Mouse (Mus musculus): ENCODE data around the gene Grm2. TPM values are rescaled to one million over a fixed set of nuclear protein-coding genes. Genes with fewer than 3 reads are reported as not detected.
A peak's percentile ranks its signal among the peaks of the same experiment; 100 is the strongest.

Gene Grm2
- polyA plus RNA-seq, 1 experiment from 2014 or later = 5.8 TPM

DNA sequence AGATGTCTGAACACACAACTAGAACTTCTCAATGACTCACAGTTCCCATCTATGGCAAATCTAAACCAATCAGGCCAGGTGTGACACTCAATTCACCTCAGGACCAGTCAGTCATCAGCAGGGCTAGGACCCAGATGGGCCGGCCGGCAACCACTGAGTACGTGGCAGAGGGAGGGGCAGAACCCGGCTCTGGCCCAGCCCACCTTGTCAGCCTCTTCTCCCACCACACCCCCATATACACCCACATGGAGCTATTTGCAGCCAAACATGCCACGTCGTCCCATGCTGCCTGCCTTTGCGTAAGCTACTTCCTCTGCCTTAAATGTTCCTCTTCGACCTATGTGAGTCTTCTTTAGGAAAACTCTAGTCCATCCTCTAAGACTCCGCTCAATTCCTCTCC is 20.1 kb upstream of the Grm2 start:
- H3K36me3 ChIP-seq (replicated peaks) = peaks cover 61% of the 10 kb centered on the region
- no peaks in the 10 kb centered on the region for H3K27me3 ChIP-seq (replicated peaks; ENCODE audit: low read depth, poor library complexity, severe bottlenecking)
- no peak overlapping the region for H3K27ac ChIP-seq (replicated peaks)

DNA sequence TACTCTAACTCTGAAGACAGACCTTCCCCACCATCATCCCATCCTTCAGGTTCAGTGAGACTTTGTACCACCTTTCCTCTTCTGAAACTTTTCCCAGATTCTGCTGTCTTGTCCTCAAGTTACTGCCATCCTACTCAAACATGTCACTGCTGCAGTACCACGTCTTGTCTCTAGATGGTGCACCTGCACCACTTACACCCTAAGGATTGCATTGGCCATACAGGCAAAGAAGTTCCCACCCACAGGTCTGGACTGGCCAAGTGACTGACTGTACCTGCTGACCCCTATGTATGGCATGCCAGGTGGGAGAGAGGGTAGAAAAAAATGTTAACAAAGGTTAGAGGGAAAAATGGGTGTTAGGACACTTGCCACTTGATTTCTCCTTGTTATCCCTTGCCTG is 19.6 kb upstream of the Grm2 start:
- 1% methylated on average over 1 of the region's 1 CpGs for WGBS
- DNase-seq (ENCODE audit: low spot score) = peak; percentile 78
- peaks cover 57% of the 10 kb centered on the region for H3K36me3 ChIP-seq (replicated peaks)

More for the DNA sequence above, 20.1 kb upstream of the Grm2 start:
- Histone ChIP-seq H3K9me3 (no peaks in the 10 kb centered on the region), H3K4me1 (no peaks in the 10 kb centered on the region), H3K4me3 (no peak overlapping the region)
- DNase-seq (ENCODE audit: low spot score) = no peak
- WGBS = 80% methylated on average over 9 of the region's 9 CpGs

DNA sequence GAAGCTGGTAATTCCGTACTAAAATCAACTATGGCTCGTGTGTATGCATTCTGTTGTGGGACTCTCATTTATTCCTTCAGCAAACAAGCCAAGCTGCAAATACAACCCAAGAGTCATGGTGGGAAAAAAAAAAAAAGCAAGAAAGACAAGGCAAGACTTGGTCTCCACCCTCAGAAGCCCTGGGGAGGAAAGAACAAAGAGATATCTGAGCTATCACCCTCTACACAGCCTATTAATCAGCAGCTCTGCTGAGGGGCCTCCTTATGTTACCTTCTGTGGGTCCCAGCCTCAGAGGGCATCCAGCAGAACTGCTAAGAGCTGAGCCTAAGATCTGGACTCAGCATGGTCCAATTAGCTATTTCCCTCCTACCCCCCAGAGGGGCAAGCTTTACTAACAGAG is 18.0 kb upstream of the Grm2 start:
- H3K27me3 ChIP-seq (replicated peaks; ENCODE audit: low read depth, poor library complexity, severe bottlenecking) = no peaks in the 10 kb centered on the region
- H3K27ac ChIP-seq (replicated peaks) = no peak overlapping the region
- H3K36me3 ChIP-seq (replicated peaks) = peaks cover 55% of the 10 kb centered on the region
- no peak overlapping the region for H3K4me3 ChIP-seq
- 93% methylated on average over 2 of the region's 2 CpGs for WGBS
- H3K4me1 ChIP-seq = no peaks in the 10 kb centered on the region
- H3K9me3 ChIP-seq = no peaks in the 10 kb centered on the region
- no peak for DNase-seq (ENCODE audit: low spot score)

More for the DNA sequence above, 19.6 kb upstream of the Grm2 start:
- Histone ChIP-seq H3K27ac (replicated peaks) (no peak overlapping the region), H3K4me3 (no peak overlapping the region), H3K4me1 (no peaks in the 10 kb centered on the region), H3K9me3 (no peaks in the 10 kb centered on the region), H3K27me3 (replicated peaks; ENCODE audit: low read depth, poor library complexity, severe bottlenecking) (no peaks in the 10 kb centered on the region)

DNA sequence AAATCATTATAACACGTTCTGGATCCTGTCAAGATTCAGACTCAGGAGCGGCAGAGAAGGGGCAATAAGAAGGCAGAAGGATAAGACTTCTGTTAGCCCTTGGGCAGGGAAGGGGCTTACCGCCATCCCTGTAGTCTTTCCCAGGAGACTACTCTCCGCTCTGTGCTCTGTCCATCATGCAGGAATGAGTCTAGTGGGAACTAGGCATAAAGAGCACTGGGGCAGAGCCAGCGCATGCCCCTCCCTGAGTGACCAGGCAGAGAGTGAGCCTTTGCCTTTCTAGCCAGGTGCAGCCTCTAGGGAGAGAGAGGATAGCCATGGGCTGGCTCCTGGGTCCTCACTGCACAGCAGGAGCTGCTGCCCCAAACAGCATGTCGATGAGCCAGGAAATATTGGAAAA is 9.0 kb upstream of the Grm2 start:
- Histone ChIP-seq H3K4me1 (peaks cover 15% of the 10 kb centered on the region), H3K27me3 (replicated peaks; ENCODE audit: low read depth, poor library complexity, severe bottlenecking) (no peaks in the 10 kb centered on the region), H3K36me3 (replicated peaks) (peaks cover 80% of the 10 kb centered on the region), H3K27ac (replicated peaks) (no peak overlapping the region), H3K4me3 (no peak overlapping the region), H3K9me3 (no peaks in the 10 kb centered on the region)
- WGBS = 86% methylated on average over 6 of the region's 6 CpGs
- no peak for DNase-seq (ENCODE audit: low spot score)

DNA sequence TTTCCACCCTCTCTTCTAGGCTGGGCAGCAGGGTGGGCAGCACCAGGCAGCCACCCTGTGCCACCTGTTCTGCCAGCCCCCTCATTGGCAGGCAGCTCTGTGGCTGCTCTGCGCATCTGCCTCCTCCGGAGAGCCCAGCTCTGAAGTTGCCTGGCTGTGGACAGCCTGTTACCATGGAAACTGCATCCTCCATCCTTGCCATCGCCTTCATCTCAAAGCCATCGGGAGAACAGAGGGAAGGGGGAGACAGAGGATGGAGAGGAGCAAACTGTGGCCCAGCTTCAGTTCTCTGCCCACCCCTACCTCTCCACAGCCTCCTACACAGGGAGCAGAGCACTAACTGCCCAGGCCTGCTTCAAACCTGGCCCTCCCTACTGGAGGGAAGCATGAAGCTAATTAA is 8.6 kb upstream of the Grm2 start:
- Histone ChIP-seq H3K9me3 (no peaks in the 10 kb centered on the region), H3K27ac (replicated peaks) (no peak overlapping the region), H3K27me3 (replicated peaks; ENCODE audit: low read depth, poor library complexity, severe bottlenecking) (no peaks in the 10 kb centered on the region), H3K4me3 (no peak overlapping the region), H3K4me1 (peaks cover 18% of the 10 kb centered on the region), H3K36me3 (replicated peaks) (peaks cover 77% of the 10 kb centered on the region)
- no peak for DNase-seq (ENCODE audit: low spot score)
- WGBS = 78% methylated on average over 4 of the region's 4 CpGs

DNA sequence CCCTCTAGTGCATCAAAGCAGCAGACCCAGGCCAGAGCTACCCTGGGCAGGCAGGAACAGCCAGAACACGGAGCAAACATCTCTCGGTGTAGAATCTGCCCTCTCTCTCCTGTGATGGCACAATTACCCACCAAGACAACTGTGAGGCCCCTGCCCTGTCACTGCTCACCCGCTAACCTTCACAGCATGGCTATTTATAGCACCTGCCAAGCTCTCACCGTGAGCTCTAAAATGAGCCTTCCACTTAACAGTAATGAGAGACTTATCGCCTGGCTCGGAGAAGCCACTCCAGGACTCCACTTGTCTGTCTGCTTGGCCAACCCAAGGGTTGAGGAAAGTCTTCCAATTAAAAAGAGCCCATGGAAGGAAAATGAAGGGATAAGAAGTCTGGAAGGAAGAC is 7.3 kb upstream of the Grm2 start:
- 82% methylated on average over 6 of the region's 6 CpGs for WGBS
- no peak overlapping the region for H3K27ac ChIP-seq (replicated peaks)
- H3K4me3 ChIP-seq = no peak overlapping the region
- peaks cover 25% of the 10 kb centered on the region for H3K4me1 ChIP-seq
- H3K36me3 ChIP-seq (replicated peaks) = peaks cover 77% of the 10 kb centered on the region
- H3K9me3 ChIP-seq = no peaks in the 10 kb centered on the region
- H3K27me3 ChIP-seq (replicated peaks; ENCODE audit: low read depth, poor library complexity, severe bottlenecking) = no peaks in the 10 kb centered on the region; the same call in 1 of the 2 replicates
- DNase-seq (ENCODE audit: low spot score) = no peak

DNA sequence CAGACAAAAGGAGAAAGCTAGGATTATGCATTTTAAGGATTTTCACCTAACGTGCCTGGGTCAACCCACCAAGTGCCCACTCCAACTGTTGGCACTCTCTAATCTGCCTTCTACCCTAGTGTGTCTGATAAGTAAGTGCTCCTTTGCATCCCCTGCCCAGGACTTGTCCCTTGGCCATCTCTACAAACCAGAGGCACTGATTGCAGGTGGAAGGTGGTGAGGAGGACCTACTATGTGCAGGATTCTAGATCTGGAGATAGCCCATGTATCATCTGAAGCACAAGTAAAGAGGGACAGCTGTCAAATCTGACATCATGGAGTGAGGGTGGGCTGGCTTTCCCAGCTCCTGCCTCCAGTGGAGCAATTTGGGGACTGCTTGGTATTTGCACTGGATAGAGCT is 4.1 kb upstream of the Grm2 start:
- Histone ChIP-seq H3K4me1 (peaks cover 43% of the 10 kb centered on the region), H3K4me3 (no peak overlapping the region)
- DNase-seq (ENCODE audit: low spot score) = no peak

DNA sequence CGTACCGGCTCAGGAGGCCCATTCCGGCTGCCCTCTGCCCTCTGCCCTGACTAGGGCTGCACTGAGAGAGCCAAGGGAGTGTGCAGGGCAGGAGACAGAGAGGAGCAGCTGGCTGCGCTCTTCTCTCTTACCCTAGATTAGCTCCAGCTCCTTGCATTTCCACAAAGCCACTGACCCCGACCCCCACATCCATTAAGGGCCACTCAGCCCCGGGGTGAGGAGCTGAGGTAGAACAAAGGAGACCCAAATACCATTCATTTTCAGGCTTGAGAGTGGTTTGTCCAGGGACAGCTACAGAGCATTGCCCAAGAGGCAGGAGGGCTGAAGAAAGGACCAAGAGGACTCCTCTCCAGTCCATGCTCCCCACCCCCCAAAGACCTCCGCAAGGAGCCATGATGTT is 3.6 kb upstream of the Grm2 start:
- Histone ChIP-seq H3K36me3 (replicated peaks) (peaks cover 51% of the 10 kb centered on the region), H3K4me1 (peaks cover 43% of the 10 kb centered on the region), H3K9me3 (no peaks in the 10 kb centered on the region), H3K27ac (replicated peaks) (no peak overlapping the region), H3K4me3 (no peak overlapping the region), H3K27me3 (replicated peaks; ENCODE audit: low read depth, poor library complexity, severe bottlenecking) (peaks cover 33% of the 10 kb centered on the region)
- DNase-seq (ENCODE audit: low spot score) = peak; percentile 21
- 29% methylated on average over 7 of the region's 7 CpGs for WGBS

More for the DNA sequence above, 4.1 kb upstream of the Grm2 start:
- peaks cover 56% of the 10 kb centered on the region for H3K36me3 ChIP-seq (replicated peaks)
- H3K9me3 ChIP-seq = no peaks in the 10 kb centered on the region
- H3K27ac ChIP-seq (replicated peaks) = no peak overlapping the region
- H3K27me3 ChIP-seq (replicated peaks; ENCODE audit: low read depth, poor library complexity, severe bottlenecking) = peaks cover 28% of the 10 kb centered on the region
- WGBS = 63% methylated on average over 1 of the region's 1 CpGs

DNA sequence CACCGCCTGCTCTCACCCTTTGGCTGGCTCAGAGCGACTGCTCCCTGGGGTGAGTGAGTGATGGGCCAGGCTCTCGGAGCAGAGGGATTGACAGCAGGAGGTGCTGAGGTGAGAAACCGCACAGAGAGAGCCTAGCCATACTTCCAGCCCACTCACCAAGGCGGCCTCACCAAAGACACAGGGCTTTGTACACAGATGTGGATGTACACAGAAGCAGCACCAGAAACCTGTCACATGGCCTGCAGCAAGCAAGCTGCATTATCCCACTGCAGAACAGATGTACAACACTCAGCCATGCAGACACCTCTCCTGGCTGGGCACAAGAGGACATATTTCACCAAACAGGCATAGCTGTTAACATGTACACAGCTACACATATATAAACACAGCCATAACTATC is 1.7 kb upstream of the Grm2 start:
- Histone ChIP-seq H3K4me3 (no peak overlapping the region), H3K9me3 (no peaks in the 10 kb centered on the region), H3K27me3 (replicated peaks; ENCODE audit: low read depth, poor library complexity, severe bottlenecking) (peaks cover 45% of the 10 kb centered on the region), H3K36me3 (replicated peaks) (peaks cover 43% of the 10 kb centered on the region), H3K27ac (replicated peaks) (no peak overlapping the region), H3K4me1 (peaks cover 43% of the 10 kb centered on the region)
- WGBS = 44% methylated on average over 5 of the region's 5 CpGs
- DNase-seq (ENCODE audit: low spot score) = no peak

DNA sequence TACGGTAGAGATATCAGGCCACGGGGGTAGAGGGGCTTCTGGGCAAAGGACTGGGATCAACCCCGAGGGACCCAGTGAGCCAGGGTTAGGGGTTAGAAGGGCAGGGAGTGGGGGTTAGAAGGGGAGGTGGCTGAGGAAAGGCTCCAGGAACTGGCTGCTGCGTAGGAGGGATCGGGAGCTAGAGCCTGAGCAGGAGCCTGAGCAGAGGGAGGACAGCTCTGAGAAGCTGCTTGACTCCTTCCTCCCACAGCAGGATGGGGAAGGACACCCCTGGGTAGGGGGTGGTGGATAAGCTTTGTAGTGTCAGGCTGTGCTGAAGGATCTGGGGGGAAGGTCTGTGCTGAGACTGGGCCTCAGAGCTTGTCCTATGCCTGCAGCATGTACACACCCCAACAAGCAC is 938 bp upstream of the Grm2 start:
- Histone ChIP-seq H3K27me3 (replicated peaks; ENCODE audit: low read depth, poor library complexity, severe bottlenecking) (peaks cover 45% of the 10 kb centered on the region), H3K9me3 (no peaks in the 10 kb centered on the region), H3K36me3 (replicated peaks) (peaks cover 35% of the 10 kb centered on the region), H3K4me3 (no peak overlapping the region), H3K4me1 (peaks cover 43% of the 10 kb centered on the region), H3K27ac (replicated peaks) (no peak overlapping the region)
- 34% methylated on average over 5 of the region's 5 CpGs for WGBS
- DNase-seq (ENCODE audit: low spot score) = no peak

DNA sequence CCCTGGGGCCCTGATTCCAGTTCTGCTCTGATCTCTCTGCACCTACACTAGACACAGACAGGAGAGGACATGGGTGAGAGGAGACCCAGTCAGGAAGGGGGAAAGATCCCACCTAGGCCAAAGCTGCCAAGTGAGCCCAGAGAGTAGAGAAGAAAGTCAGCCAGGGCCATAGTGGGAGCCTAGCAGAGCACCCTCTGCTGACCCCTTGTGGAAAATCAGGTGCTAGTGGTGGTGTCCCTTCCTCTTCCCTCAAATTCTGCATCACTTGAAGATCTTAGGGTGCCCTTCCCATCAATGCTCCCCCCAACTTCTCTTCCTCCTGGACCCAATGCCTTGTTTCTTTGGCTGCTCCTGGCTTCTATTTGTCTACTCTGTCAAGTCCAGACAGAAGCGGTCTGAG is 3.2 kb downstream of the Grm2 start:
- no peak for DNase-seq (ENCODE audit: low spot score)
- Histone ChIP-seq H3K36me3 (replicated peaks) (0 out of 2 replicates have a peak, but pooled peaks cover 2% of the 10 kb centered on the region), H3K27ac (replicated peaks) (no peak overlapping the region), H3K4me1 (peaks cover 22% of the 10 kb centered on the region), H3K9me3 (no peaks in the 10 kb centered on the region), H3K27me3 (replicated peaks; ENCODE audit: low read depth, poor library complexity, severe bottlenecking) (peaks cover 47% of the 10 kb centered on the region), H3K4me3 (no peak overlapping the region)
- WGBS = 82% methylated on average over 1 of the region's 1 CpGs

DNA sequence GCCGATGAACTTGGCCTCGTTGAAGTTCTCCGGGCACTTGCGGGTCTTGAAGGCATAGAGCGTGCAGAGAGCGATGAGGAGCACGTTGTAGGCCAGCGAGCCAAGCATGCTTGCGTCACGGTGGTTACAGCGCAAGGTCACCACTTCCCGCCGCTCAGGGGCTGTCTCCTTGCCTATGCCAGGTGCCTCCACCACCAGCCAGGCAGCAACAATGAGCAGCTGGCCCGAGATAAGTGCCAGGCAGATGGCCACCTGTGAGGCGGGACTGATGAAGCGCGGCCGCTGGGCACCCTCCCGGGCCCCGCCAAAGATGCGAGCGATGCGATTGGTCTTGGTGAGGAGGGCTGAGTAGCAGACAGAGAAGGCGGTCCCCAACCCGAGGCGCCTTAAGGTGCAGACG is 8.7 kb downstream of the Grm2 start:
- H3K27me3 ChIP-seq (replicated peaks; ENCODE audit: low read depth, poor library complexity, severe bottlenecking) = peaks cover 11% of the 10 kb centered on the region; the same call in 1 of the 2 replicates
- WGBS = 79% methylated on average over 27 of the region's 27 CpGs
- no peak for DNase-seq (ENCODE audit: low spot score)
- H3K4me3 ChIP-seq = no peak overlapping the region
- H3K36me3 ChIP-seq (replicated peaks) = no peaks in the 10 kb centered on the region
- H3K4me1 ChIP-seq = no peaks in the 10 kb centered on the region
- no peak overlapping the region for H3K27ac ChIP-seq (replicated peaks)
- no peaks in the 10 kb centered on the region for H3K9me3 ChIP-seq

DNA sequence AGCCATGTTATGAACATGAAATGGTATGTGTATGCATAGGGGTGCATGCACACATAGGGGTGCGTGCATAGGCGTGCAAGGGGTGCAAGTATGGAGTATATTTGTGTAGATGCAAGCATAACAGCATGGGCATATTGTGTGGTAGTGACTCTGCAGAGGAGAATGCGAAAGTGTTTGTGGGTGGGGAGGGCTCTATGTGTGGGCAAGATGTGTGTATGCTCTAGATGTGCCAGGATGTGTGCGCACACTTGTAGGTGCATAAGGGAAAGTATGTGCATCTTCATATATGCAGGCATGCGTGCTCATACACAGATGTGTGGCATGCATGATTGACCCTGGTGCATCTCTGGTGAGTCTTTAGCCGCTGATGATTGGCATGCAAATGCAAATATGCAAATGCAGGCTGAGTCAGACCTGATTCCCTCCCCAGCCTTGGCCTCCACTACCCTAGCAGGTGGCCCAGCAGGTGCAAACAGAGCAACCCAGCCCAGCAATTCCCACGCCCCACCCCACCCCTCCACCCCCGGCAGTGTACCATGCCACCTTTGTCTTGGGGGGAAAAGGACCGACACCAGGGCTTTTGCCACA is 10.1 kb downstream of the Grm2 start:
- DNase-seq (ENCODE audit: low spot score) = no peak
- WGBS = 81% methylated on average over 9 of the region's 9 CpGs
- Histone ChIP-seq H3K27ac (replicated peaks) (no peak overlapping the region), H3K9me3 (no peaks in the 10 kb centered on the region), H3K4me1 (no peaks in the 10 kb centered on the region), H3K36me3 (replicated peaks) (no peaks in the 10 kb centered on the region), H3K27me3 (replicated peaks; ENCODE audit: low read depth, poor library complexity, severe bottlenecking) (peaks cover 11% of the 10 kb centered on the region; the same call in 1 of the 2 replicates), H3K4me3 (no peak overlapping the region)
